Mouse (Mus musculus) thymus, postnatal 36 days (tissue): ENCODE data around the gene Top2a.
A peak's percentile ranks its signal among the peaks of the same experiment; 100 is the strongest.

Source experiments
- DNase-seq, 2 experiments: peaks; one replicate each; pipeline ENCODE4 v3.0.0; 2022; ENCODE audit warnings: mixed read lengths in 2 of 2

The Top2a gene

DNA sequence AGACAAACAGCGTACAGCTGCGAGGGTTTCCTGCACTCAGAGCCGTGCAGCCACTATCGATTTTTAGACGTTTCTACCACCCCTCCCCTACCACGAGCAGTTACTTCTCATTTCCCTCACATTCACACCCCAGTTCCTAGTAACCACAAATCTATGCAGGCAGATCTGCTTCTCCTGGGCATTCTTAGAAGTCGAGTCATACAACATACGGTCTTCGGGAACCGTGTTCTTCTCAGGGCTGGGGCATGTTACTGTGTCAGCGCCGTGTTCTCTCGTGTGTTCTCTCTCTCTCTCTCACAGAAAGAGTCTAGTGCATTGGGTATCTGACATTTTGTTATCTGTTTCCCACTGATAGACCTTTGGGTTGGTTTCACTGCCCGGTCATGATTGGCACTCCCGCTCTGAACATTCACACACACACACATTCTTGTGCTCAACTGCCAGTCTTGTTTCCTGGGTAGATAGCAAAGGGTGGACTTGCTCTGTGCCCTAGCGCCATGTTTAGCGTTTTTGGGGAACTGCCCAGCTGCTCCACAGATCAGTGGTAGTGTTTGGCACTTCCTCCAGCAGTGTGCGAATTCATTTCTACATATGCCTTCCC lies 75.9 kb downstream of the Top2a start:
- DNase-seq = peak; percentile 25 to 31

DNA sequence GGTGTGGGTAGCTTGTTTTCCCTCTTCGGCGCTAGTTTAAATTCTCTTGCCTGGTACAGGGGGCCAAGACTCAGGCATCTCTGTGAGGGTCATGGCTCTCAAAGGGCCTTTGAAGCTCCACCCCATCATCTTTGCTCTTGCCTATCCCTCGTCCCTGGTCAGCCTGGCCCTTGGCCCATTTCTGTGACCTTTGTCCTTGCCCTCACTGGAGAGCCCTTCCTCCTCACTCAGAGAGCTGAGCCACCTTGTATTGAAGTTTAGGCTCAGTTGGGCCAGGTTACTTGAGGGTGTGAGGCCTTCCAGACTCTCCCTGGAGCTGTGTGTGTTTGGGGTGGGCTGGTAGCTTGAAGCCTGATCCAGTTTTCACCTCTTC lies 78.4 kb downstream of the Top2a start:
- no peak for DNase-seq

DNA sequence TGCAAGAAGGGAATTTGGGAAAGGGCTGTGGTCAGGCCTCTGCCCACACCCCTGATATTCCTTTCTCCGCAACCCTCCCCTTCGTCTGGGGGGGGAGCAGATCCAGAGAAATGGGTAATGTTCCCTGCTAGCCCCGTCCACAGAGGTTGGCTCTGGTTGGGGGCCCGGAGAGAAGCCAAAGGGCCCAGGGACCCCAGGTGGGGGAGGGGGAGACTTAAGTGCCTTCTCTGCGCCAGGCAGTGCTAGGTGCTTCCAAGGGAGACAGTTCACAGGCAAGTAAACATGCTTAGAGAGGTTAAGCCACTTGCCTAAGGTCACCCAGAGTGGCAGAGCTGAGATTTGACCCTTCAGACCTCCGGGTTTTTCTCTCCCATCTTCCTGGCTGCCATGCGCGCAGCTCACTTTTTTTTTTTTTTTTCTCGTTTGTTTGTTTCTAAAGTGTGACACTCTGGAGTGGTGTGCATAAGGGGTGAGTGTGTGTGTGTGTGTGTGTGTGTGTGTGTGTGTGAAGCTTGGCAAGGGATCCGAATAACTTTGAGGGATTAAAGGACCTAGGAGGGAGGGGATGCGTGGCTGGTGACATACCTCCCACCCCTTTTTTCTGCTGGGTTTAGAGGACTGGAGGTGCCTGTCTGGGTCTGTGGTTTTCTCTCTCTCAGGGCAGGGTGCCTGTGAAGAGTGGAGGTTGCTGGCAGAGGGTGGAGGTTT lies 78.9 kb downstream of the Top2a start:
- DNase-seq = peak; percentile 63 to 74

DNA sequence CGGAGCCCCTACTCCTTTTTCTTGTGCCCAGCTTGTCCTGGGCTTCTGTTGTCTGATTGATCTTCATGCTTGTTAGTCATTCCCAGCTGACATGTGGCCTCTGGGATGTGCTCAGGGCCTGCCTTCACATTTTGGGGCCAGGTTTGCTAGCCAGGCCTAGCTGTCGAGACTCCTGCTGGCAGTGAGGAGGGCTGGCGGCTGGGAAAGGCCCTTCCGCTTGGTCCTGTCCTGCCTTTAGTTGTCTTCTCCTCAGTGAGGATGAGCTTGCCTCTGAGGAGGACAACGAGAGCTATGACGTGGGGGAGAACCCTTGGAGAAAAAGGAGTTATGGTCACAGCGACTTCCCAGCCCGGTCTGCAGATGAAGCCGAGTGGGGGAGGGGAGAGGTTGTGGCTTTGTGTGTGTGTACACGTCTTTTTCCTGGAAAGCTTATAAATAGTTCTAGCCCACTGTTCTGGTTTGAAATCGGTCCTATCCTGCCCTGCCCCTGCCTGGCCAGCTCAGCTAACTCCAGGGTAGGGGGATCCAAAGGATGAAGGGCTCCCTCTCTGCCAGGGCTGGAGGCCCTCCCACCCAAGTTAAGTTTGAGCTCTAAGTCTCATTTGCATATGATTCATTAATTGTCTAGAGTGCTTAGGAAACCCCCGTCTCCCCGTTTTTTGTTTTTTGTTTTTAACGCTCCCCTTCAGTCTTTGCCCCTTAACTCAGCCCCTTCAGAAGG lies 80.1 kb downstream of the Top2a start:
- peak; percentile 34 to 42 for DNase-seq
